Mouse (Mus musculus) liver, embryonic 14.5 days (tissue): ENCODE measurements at regions not wholly inside any gene's neighbourhood (a gene's known extent, or its start where the extent isn't known, plus 50 kb on each side); places are given as distances from the start of the nearest gene placed in this dataset.

Source experiments
- ATAC-seq: fragments of 200-750 bp; cut with Nextera tagmentation; 2 replicates; pipeline ENCODE4 v1.8.0; 2017; ENCODE audit warnings: moderate number of reproducible peaks, mild to moderate bottlenecking, moderate library complexity; ENCODE audit not compliant: insufficient read depth
- DNase-seq, 3 experiments: peaks; one replicate each; pipeline ENCODE4 v3.0.0-alpha.2; 2012 to 2013; ENCODE audit warnings: low read depth in 3 of 3, low spot score in 3 of 3
- H3K27ac ChIP-seq: fragments of 300-500 bp; sonication (generic); 2 replicates; pipeline ENCODE4 v1.5.1; 2014; ENCODE audit warnings: moderate library complexity, mild to moderate bottlenecking, control low read depth, inconsistent platforms
- H3K27me3 ChIP-seq: fragments of 300-500 bp; sonication (generic); 2 replicates; pipeline ENCODE4 v1.6.1; 2014; ENCODE audit warnings: mild to moderate bottlenecking, low read length, moderate library complexity; ENCODE audit not compliant: control insufficient read depth, insufficient read depth
- H3K36me3 ChIP-seq: fragments of 300-500 bp; sonication (generic); replicated peaks from 2 replicates; pipeline ENCODE4 v1.6.1; 2014; ENCODE audit warnings: low read depth; ENCODE audit not compliant: control insufficient read depth, insufficient read depth
- H3K4me1 ChIP-seq, 2 experiments: fragments of 200-500 bp in 1 of 2; fragments of 300-500 bp in 1 of 2; sonication (generic) in 1 of 2; replicated peaks; 2 replicates each; pipeline ENCODE4 v1.6.1; 2012 to 2014; ENCODE audit warnings: antibody characterized with exemption in 1 of 2, inconsistent platforms in 1 of 2, low read length in 1 of 2; ENCODE audit not compliant: control insufficient read depth in 2 of 2, insufficient read depth in 2 of 2
- H3K4me2 ChIP-seq: fragments of 300-500 bp; sonication (generic); 2 replicates; pipeline ENCODE4 v1.6.1; 2014; ENCODE audit warnings: low read depth, mild to moderate bottlenecking, control low read depth, moderate library complexity
- H3K4me3 ChIP-seq, 2 experiments: fragments of 200-500 bp in 1 of 2; fragments of 300-500 bp in 1 of 2; sonication (generic) in 1 of 2; 2 replicates each; pipeline ENCODE4 v1.5.1; 2012 to 2014; ENCODE audit warnings: low read depth in 2 of 2, low read length in 2 of 2, mild to moderate bottlenecking in 2 of 2, control low read depth in 1 of 2, inconsistent platforms in 1 of 2, moderate library complexity in 1 of 2; ENCODE audit not compliant: insufficient read depth in 1 of 2
- H3K9ac ChIP-seq: fragments of 300-500 bp; sonication (generic); replicated peaks from 2 replicates; pipeline ENCODE4 v1.6.1; 2014; ENCODE audit warnings: mild to moderate bottlenecking, control low read depth, moderate library complexity
- H3K9me3 ChIP-seq: fragments of 300-500 bp; sonication (generic); 2 replicates; pipeline ENCODE4 v1.6.1; 2016; ENCODE audit warnings: low read length, mixed read lengths; ENCODE audit not compliant: control insufficient read depth
- CTCF ChIP-seq: IDR thresholded peaks from 2 replicates; pipeline ENCODE4 v1.5.1; 2016; ENCODE audit warnings: antibody characterized with exemption, low read depth, control low read depth
- EP300 ChIP-seq: IDR thresholded peaks from 2 replicates; pipeline ENCODE4 v1.6.1; 2016; ENCODE audit warnings: antibody characterized with exemption, low read depth
- WGBS: fragments of 180-500 bp; shearing (Covaris S2); extraction: QIAGEN DNeasy Blood & Tissue Kit; methylation state at CpG from one replicate; pipeline ENCODE4 v1.1.7; 2014; ENCODE audit not compliant: insufficient replicate concordance; 5-methylcytosine and 5-hydroxymethylcytosine counted together

GRCm38 (mm10) chr8:115435720-115436355 is 271.8 kb downstream of the Maf start:
- 52% methylated on average over 5 of the region's 5 CpGs for WGBS

GRCm38 (mm10) chr8:115432396-115433040 is 275.1 kb downstream of the Maf start:
- ATAC-seq, result no peak
- H3K4me1 ChIP-seq, result peaks cover 0 to 4% of the 10 kb centered on the region in 2 experiments; a peak in 2 of 4 replicates
- no peak overlapping the region for H3K27ac ChIP-seq
- no peaks in the 10 kb centered on the region for H3K9me3 ChIP-seq
- no peak overlapping the region for H3K4me2 ChIP-seq
- TF ChIP-seq EP300 (no peak), CTCF (no peak)
- H3K4me3 ChIP-seq, result no peak overlapping the region
- WGBS, result 70% methylated on average over 5 of the region's 5 CpGs
- H3K27me3 ChIP-seq, result no peaks in the 10 kb centered on the region
- no peaks in the 10 kb centered on the region for H3K36me3 ChIP-seq
- H3K9ac ChIP-seq, result no peak overlapping the region
- DNase-seq, result no peak

More at GRCm38 (mm10) chr8:115435720-115436355, 271.8 kb downstream of the Maf start:
- DNase-seq (no peak), ATAC-seq (no peak)
- Histone ChIP-seq H3K27ac (no peak overlapping the region), H3K36me3 (no peaks in the 10 kb centered on the region), H3K27me3 (no peaks in the 10 kb centered on the region), H3K9me3 (no peaks in the 10 kb centered on the region), H3K4me2 (no peak overlapping the region), H3K9ac (no peak overlapping the region), H3K4me3 (no peak overlapping the region), H3K4me1 (peaks cover 0 to 4% of the 10 kb centered on the region in 2 experiments; a peak in 2 of 4 replicates)
- no peak for TF ChIP-seq CTCF
- TF ChIP-seq EP300, result no peak

- DNase-seq (no peak), ATAC-seq (no peak)
- TF ChIP-seq CTCF (no peak), EP300 (no peak)
- H3K27ac ChIP-seq, result no peak overlapping the region
- no peak overlapping the region for H3K4me2 ChIP-seq
- H3K27me3 ChIP-seq, result no peaks in the 10 kb centered on the region
- H3K36me3 ChIP-seq, result no peaks in the 10 kb centered on the region
- no peak overlapping the region for H3K4me3 ChIP-seq
- H3K4me1 ChIP-seq, result no peaks in the 10 kb centered on the region
- H3K9ac ChIP-seq, result no peak overlapping the region
- 58% methylated on average over 3 of the region's 3 CpGs for WGBS
- no peaks in the 10 kb centered on the region for H3K9me3 ChIP-seq
Observed at GRCm38 (mm10) chr8:115430793-115431192, 276.8 kb downstream of the Maf start.

GRCm38 (mm10) chr8:115429291-115429883 is 278.2 kb downstream of the Maf start:
- TF ChIP-seq EP300, result no peak
- Histone ChIP-seq H3K4me1 (no peaks in the 10 kb centered on the region), H3K27ac (no peak overlapping the region), H3K9ac (no peak overlapping the region), H3K4me2 (no peak overlapping the region), H3K27me3 (no peaks in the 10 kb centered on the region), H3K4me3 (no peak overlapping the region), H3K9me3 (no peaks in the 10 kb centered on the region), H3K36me3 (no peaks in the 10 kb centered on the region)
- DNase-seq (no peak), ATAC-seq (no peak)
- WGBS, result 67% methylated on average over 3 of the region's 3 CpGs

- H3K4me3 ChIP-seq, result no peak overlapping the region
- no peak overlapping the region for H3K4me2 ChIP-seq
- H3K36me3 ChIP-seq, result no peaks in the 10 kb centered on the region
- no peaks in the 10 kb centered on the region for H3K9me3 ChIP-seq
- no peaks in the 10 kb centered on the region for H3K27me3 ChIP-seq
- no peaks in the 10 kb centered on the region for H3K4me1 ChIP-seq
- no peak overlapping the region for H3K27ac ChIP-seq
- H3K9ac ChIP-seq, result no peak overlapping the region
- DNase-seq (no peak), ATAC-seq (no peak)
- 69% methylated on average over 15 of the region's 15 CpGs for WGBS
- TF ChIP-seq EP300 (no peak), CTCF (no peak)
Observed at GRCm38 (mm10) chr8:115428528-115429290, 278.9 kb downstream of the Maf start.
